ENCODE assay signal across 20 mouse cellular contexts in the genomic region with DNA sequence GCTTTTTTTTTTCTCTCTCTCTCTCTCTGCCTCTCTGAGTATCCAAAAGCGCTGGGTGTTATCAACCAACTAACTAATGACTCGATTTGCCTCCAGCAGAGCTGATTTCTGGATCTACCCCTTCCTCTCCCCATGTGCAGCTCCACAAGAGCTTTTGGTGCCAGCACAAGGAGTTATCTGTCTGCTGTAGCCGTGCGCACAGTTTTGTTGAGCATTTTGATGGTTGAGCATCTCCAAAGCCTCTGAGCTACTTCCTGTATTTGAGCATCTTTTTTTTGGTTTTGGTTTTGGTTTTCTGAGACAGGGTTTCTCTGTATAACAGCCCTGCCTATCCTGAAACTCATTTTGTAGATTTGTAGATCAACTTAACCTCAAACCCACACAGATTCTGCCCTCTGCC.
DNase-seq lines count a peak whose midpoint lies in the region; ATAC-seq and TF ChIP-seq lines count a peak whose summit lies in the region.
"Had no signal": no experiment of that assay in that cellular context is flagged by ENCODE, and none has a peak within 500 bp of the region (broad histone marks: within the 10 kb centered on the region; RNA-seq: fewer than 3 reads in every experiment).

No protein-coding gene starts in this region.

- TF ChIP-seq CTCF in olfactory bulb, adult 2 months (IDR thresholded peaks at IDR 0.05; ENCODE audit: insufficient read depth, low read depth, low read length): no peak

- H3K4me1 ChIP-seq in forebrain, embryonic 11.5 days (replicated peaks; ENCODE audit: control insufficient read depth, insufficient read depth, low read length): no peaks in the 10 kb centered on the region
- no peaks in the 10 kb centered on the region for H3K4me1 ChIP-seq in forebrain, embryonic 14.5 days (ENCODE audit: control insufficient read depth, insufficient read depth, low read length)
- peaks cover 13% of the 10 kb centered on the region for H3K4me1 ChIP-seq in olfactory bulb, adult 2 months (ENCODE audit: control insufficient read depth, insufficient read depth, low read length)
- peaks cover 18% of the 10 kb centered on the region for H3K4me1 ChIP-seq in midbrain, embryonic 15.5 days
- H3K4me1 ChIP-seq: intestine, embryonic 15.5 days had no signal

- DNase-seq in forebrain, embryonic 11.5 days (ENCODE audit: low spot score): peak; percentile 29
- no peak for DNase-seq in forebrain, embryonic 14.5 days (ENCODE audit: low spot score)
- DNase-seq in A20 (ENCODE audit: low read depth, low spot score): peak; percentile 50
- DNase-seq in brain, adult 2 months (ENCODE audit: low read depth, low spot score): peak; percentile 29
- no peak for DNase-seq in kidney, postnatal 10 days
- no peak for DNase-seq in retina, embryonic 14.5 days (ENCODE audit: low spot score)
- DNase-seq: adrenal gland, adult 8-10 months; cerebellum, adult 8-10 months; gastrocnemius, postnatal 36 days; liver, postnatal 0 days; lung, postnatal 36 days; retina, postnatal 1 day had no signal

- ATAC-seq in forebrain, embryonic 11.5 days (replicated peaks; ENCODE audit: low FRiP score): no peak
- no peak for ATAC-seq in forebrain, embryonic 14.5 days
- ATAC-seq in midbrain, embryonic 15.5 days (replicated peaks): no peak
- ATAC-seq: intestine, embryonic 15.5 days; liver, postnatal 0 days; midbrain, embryonic 13.5 days had no signal

- no peaks in the 10 kb centered on the region for H3K36me3 ChIP-seq in forebrain, embryonic 11.5 days (ENCODE audit: control insufficient read depth, insufficient read depth, low read length)
- H3K36me3 ChIP-seq in forebrain, embryonic 14.5 days (ENCODE audit: control insufficient read depth, insufficient read depth, low read length): no peaks in the 10 kb centered on the region
- no peaks in the 10 kb centered on the region for H3K36me3 ChIP-seq in midbrain, embryonic 15.5 days (replicated peaks)
- H3K36me3 ChIP-seq: heart, embryonic 15.5 days; hindbrain, embryonic 10.5 days; intestine, embryonic 15.5 days; kidney, embryonic 15.5 days; midbrain, embryonic 13.5 days; neural tube, embryonic 12.5 days had no signal

- 94% methylated on average over 4 of the region's 4 CpGs for WGBS in forebrain, embryonic 11.5 days
- 97% methylated on average over 4 of the region's 4 CpGs for WGBS in forebrain, embryonic 14.5 days
- 65% methylated on average over 4 of the region's 4 CpGs for WGBS in olfactory bulb, adult 2 months
- WGBS in midbrain, embryonic 15.5 days: 92% methylated on average over 4 of the region's 4 CpGs

- H3K9ac ChIP-seq in forebrain, embryonic 11.5 days (ENCODE audit: low read length): no peak overlapping the region
- H3K9ac ChIP-seq in forebrain, embryonic 14.5 days (ENCODE audit: low read length): no peak overlapping the region
- no peak overlapping the region for H3K9ac ChIP-seq in midbrain, embryonic 15.5 days
- H3K9ac ChIP-seq: heart, embryonic 15.5 days; intestine, embryonic 15.5 days; kidney, embryonic 15.5 days; liver, postnatal 0 days; midbrain, embryonic 13.5 days; neural tube, embryonic 12.5 days had no signal

- no peak for TF ChIP-seq POLR2A in olfactory bulb, adult 2 months (IDR thresholded peaks at IDR 0.05; ENCODE audit: insufficient read depth, low read depth, low read length)

- H3K9me3 ChIP-seq in forebrain, embryonic 11.5 days (ENCODE audit: control insufficient read depth, low read length): no peaks in the 10 kb centered on the region
- no peaks in the 10 kb centered on the region for H3K9me3 ChIP-seq in forebrain, embryonic 14.5 days (replicated peaks; ENCODE audit: control insufficient read depth, low read length)
- no peaks in the 10 kb centered on the region for H3K9me3 ChIP-seq in midbrain, embryonic 15.5 days
- H3K9me3 ChIP-seq: heart, embryonic 15.5 days; hindbrain, embryonic 10.5 days; intestine, embryonic 15.5 days; kidney, embryonic 15.5 days; midbrain, embryonic 13.5 days; neural tube, embryonic 12.5 days had no signal

- H3K4me3 ChIP-seq in forebrain, embryonic 11.5 days (ENCODE audit: low read depth, low read length): no peak overlapping the region
- H3K4me3 ChIP-seq in forebrain, embryonic 14.5 days (ENCODE audit: low read depth, low read length): no peak overlapping the region
- no peak overlapping the region for H3K4me3 ChIP-seq in olfactory bulb, adult 2 months (ENCODE audit: insufficient read depth, low read depth, low read length)
- H3K4me3 ChIP-seq in midbrain, embryonic 15.5 days: no peak overlapping the region
- H3K4me3 ChIP-seq: heart, embryonic 15.5 days; hindbrain, embryonic 10.5 days; intestine, embryonic 15.5 days; kidney, embryonic 15.5 days; midbrain, embryonic 13.5 days; neural tube, embryonic 12.5 days had no signal

- no peak overlapping the region for H3K27ac ChIP-seq in forebrain, embryonic 11.5 days (ENCODE audit: low read depth, low read length)
- no peak overlapping the region for H3K27ac ChIP-seq in forebrain, embryonic 14.5 days (ENCODE audit: low read depth, low read length)
- 0 out of 2 replicates have a peak overlapping the region, but pooled peaks have one; percentile 12 for H3K27ac ChIP-seq in olfactory bulb, adult 2 months (ENCODE audit: insufficient read depth, low read depth, low read length)
- H3K27ac ChIP-seq in midbrain, embryonic 15.5 days: no peak overlapping the region
- H3K27ac ChIP-seq: heart, embryonic 15.5 days; hindbrain, embryonic 10.5 days; intestine, embryonic 15.5 days; kidney, embryonic 15.5 days; midbrain, embryonic 13.5 days; neural tube, embryonic 12.5 days had no signal

- H3K4me2 ChIP-seq in forebrain, embryonic 11.5 days (ENCODE audit: low read depth, low read length, severe bottlenecking): no peak overlapping the region
- no peak overlapping the region for H3K4me2 ChIP-seq in forebrain, embryonic 14.5 days (ENCODE audit: low read length)
- H3K4me2 ChIP-seq in midbrain, embryonic 15.5 days: no peak overlapping the region
- H3K4me2 ChIP-seq: heart, embryonic 15.5 days; intestine, embryonic 15.5 days; kidney, embryonic 15.5 days; midbrain, embryonic 13.5 days; neural tube, embryonic 12.5 days had no signal

- no peaks in the 10 kb centered on the region for H3K27me3 ChIP-seq in forebrain, embryonic 11.5 days (ENCODE audit: control insufficient read depth, insufficient read depth, low read length)
- no peaks in the 10 kb centered on the region for H3K27me3 ChIP-seq in forebrain, embryonic 14.5 days (replicated peaks; ENCODE audit: control insufficient read depth, insufficient read depth, low read length)
- H3K27me3 ChIP-seq in midbrain, embryonic 15.5 days (replicated peaks): no peaks in the 10 kb centered on the region
- H3K27me3 ChIP-seq: heart, embryonic 15.5 days; intestine, embryonic 15.5 days; kidney, embryonic 15.5 days; midbrain, embryonic 13.5 days; neural tube, embryonic 12.5 days had no signal

Comparison
In these comparisons a context has a peak if more than half of its experiments do, and no peak if none do; other contexts are left out.
1. DNase-seq: peak in forebrain, embryonic 11.5 days (single experiment), A20 (single experiment) and brain, adult 2 months (single experiment); none in forebrain, embryonic 14.5 days (single experiment), kidney, postnatal 10 days (single experiment) and retina, embryonic 14.5 days (single experiment).